Mouse (Mus musculus) thymus, postnatal 25 days (tissue): ENCODE measurements at regions not wholly inside any gene's neighbourhood (a gene's known extent, or its start where the extent isn't known, plus 50 kb on each side); places are given as distances from the start of the nearest gene placed in this dataset.

Source experiments
- DNase-seq: peaks from one replicate; pipeline ENCODE4 v3.0.0; 2022

DNA sequence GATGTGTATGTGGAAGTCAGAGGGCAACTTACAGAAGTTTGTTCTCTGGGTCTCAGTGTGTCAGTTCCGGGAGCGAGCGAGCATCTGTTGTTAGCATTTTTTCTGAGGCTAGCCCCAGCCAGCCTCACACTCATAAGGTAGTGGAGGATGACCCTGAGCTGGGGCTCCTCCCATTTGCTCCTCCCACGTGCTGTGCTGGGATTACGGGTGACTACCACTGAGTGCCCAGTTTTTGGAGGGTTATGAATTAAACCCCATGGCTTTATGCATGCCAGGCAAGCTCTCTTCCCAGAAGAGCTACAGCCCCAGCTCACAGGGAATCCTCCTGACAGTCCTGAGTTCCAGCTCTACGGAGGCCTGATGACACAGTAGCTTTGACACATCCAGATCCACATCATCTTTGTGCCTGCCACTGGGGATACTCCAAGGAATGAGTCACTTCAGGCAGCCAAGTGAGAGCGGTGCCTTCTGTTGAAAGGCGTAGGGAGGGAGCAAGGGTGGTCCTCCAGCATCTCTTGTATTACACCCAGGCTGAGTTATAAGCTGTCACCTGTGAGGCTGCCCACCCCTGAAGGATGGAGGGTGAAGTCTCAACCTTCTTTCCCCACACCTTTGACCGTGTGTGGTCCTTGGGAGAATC lies 97.8 kb upstream of the Parp11 start:
- DNase-seq = no peak

DNA sequence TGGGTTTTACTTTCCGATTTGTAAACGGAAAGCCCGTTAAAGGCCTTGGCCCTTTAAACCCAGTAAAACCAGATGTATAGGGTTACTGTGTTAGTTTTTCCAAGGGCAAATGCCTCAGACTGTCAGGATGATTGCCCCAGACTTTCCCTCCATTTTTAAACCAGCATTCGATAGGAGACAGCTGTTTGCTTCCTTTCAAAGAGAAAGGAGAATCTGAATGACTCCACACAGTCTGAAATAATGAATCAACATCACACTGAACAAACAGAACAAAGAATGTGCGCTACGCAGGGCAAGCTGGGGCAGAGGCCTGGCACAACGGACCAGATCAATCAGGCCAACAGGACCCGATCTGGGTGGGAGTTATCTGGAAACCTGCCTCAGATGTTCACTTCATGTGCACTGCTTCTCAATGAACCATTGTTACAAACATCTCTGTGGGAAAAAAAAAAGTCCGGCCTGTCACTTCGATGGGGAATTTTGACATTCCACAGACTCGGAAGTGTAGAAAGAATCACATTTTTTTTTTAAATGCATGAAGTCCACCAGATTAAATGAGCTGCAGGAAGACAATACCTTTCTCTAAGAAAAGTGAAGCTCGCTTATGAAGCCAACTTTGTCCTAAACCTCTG lies 97.0 kb upstream of the Parp11 start:
- no peak for DNase-seq

DNA sequence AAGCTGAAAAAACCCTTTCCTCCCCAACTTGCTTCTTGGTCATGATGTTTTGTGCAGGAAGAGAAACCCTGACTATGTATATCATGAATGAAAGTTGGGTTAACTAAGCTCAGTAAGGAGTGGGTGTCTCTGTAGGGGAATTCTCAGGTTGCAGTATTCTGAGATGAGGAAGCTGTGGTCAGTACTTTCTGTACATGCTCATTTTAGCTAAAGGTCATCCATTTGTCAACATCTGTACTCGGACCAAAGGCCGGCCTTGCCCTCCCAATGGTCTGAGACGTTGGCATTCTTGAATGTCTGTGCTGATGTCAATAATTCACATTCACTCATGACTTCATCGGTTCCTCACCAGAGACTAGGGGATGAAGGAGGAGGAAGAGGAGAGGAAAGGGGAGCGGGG lies 94.9 kb upstream of the Parp11 start:
- no peak for DNase-seq

DNA sequence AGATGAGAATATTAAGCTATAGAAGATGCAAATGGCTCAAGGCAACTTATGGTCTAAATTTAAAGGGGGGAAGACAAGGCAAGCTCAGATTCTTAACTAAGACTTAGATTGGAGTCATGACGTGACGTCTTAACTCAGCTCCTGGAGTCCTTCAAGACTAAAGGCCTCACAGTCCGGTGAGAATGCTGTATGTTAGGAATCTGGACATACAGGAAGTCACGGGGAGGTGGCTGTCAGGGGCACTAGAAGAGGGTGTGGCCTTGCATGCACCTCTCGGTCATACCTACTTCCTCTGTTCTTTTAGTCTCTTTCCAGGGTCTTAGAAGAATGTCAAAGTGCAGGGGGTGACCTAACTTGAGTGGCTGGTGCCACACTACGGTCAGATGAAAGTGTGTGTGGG lies 91.5 kb upstream of the Parp11 start:
- no peak for DNase-seq

DNA sequence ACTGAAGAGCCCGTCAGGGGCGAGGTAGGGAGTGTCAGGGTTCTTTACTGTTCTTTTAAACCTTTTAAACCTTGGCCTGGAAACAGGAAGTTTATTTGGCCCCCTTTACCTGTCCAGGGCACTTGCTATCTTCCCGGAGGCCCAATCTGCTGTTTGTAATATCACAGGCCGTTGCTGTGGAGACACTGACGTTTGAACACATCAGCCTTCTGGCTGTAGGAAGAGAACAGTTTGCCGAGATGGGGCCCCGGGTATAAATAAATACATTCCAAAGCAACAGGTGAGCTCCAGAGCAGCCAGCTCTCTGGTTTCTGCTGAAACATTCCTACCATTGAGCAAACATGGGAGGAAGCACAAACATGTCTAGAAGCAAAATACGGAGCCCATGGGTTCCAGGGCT lies 90.2 kb upstream of the Parp11 start:
- no peak for DNase-seq

DNA sequence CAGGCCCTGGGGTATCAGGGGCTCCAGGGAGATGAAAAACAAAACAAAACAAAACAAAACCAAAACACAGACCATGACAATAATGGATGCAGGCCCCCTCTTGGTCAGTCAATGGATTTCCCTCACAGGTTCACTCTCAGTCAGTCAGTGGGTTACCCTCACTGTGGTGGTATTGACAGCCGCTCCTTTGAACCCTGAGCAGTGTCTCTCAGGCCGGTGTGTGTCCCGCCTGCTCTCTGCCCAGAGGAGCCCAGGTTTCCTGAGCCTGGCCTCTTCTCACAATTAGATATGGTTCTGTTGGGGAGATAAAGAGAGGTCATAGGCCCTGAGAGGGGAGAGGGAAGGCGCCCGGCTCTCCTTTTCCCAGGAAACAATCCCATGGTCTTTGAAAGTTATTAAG lies 87.8 kb upstream of the Parp11 start:
- no peak for DNase-seq

DNA sequence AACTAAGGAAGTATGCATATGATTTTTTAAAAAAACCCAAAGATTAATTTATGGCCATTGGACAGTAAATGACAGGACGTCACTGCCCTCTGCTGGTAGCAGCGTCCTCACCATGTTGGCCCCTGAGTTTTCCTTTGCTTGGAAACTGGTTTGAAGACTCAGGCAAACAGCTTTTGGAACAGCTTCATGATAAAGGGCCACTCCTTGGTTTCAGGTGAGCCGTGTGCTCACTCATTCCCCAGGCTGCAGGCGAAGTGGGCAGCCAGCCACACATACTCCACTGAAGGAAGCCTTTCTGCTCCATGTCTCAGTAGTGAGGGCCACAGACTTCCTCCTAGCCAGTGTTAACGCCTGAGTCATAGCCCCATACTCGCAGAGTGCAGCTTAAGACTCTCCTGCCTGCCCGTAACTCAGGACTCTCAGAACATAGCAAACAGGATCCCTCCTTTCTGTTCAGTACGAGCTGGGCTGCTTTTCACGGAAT lies 87.2 kb upstream of the Parp11 start:
- peak; percentile 76 for DNase-seq

DNA sequence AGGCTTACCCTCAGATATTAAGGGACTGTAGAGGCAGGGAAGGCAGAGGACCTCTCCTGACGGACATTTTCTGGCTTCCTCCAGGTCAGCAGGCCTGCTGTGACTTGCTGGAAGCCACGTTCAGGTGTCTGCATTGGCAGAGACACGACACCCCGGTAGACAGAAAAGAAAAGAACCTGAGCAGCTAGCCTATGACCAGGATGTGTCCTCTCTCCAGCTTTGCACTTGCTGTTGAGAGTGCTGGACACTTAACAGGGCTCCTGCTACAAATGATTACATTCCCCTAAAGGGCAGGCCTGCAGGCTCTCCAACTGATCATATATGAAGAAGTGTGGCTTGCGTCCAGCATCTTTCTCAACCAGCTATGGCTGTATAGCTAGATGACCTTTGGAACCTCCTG lies 84.5 kb upstream of the Parp11 start:
- no peak for DNase-seq

DNA sequence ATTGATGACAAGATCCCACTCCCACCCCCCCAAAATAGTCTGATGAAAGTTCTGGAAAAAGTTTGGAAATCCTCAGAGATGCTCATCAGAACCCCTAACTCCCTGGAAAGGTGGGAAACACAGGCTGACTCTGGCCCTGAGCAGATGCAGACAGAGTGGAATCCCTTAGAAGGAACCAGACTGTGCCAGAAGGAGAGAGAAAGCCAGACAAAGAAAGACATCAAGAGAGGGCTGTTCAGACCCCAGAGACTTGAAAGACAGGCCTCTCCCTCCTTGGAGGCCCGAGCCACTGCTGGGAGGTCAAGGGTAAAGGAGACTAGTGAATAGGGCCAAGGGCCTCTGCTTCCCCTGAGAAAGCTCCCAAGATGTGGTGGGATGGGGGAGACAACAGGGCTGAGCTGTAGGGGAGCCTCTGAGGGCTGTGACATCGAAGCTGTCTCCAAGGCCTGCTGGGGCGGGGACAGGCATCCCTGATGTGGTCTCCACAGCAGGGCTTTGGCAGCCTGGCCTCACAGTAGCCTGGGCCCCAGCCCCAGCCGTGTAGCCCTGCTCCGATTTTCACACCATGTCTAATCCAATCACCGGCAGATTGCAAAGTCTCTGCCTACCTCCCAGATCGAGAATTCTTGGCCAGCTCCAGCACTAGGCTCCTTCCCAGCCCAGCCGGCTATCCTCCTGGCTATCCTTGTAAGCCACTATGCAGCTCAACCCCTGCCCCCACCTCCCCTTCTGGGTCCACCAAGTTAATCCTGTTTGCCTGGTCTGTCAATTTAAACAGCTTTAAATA lies 83.5 kb upstream of the Parp11 start:
- DNase-seq = no peak

DNA sequence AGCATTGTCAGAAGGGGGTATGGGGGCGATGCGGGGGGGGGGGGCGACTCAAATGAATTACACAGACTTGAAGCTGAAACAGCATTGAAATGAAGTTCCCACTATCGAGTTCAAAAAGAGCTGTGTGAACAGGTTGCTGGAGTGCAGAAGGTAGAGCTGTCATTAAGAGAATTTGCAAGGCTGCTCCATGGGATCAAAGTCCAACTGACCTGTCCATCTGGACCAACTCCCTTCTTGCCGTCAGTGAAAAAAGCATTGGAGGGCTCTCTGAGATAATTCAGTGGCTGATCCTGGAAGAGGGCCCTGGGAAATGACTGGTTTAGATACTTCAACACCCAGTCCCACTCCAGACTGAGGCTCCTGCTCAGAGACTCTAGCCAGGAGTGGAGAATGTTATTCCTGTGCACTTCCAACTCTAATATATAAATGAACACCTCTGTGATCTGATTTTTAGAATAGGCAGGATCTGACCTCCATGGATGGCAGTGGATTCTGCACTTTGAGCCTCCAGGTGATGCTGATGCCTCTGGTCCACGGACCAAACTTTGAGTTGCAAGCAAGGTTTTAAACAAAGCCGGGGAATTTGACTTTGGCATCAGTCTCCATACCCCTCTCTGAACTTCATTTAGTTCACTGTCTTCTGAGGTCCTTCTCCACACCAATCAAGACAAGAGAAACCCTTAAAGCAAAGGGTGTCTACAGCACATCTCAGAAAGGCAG lies 82.6 kb upstream of the Parp11 start:
- no peak for DNase-seq

DNA sequence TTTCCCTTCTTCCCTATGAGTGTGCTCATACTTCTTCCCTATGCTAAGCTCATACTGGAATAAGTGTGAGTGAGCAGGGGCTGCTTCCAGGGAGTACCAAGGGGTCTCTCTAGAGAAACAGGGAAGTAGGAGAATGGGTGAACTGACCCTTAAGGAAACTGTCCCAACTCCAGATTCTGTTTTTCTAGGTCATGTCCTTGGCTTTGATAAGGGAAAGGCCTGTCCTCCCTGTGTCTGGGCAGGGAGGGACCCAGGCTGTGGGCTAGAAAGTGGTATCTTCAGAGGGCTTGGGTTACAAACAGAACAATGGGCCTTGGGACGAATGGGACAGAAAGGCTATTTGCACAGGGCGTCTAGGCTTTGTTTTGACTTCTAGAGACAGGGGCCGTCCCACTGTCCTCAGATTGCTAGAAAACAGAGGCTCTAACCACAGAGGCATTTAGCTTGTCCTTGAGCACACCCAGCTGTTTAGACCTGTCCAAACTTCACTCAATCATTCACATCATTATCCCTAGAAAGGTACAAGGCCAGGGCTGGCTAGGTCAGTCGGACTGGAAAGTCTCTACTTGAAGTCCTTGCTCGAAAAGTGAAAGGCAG lies 82.0 kb upstream of the Parp11 start:
- no peak for DNase-seq

DNA sequence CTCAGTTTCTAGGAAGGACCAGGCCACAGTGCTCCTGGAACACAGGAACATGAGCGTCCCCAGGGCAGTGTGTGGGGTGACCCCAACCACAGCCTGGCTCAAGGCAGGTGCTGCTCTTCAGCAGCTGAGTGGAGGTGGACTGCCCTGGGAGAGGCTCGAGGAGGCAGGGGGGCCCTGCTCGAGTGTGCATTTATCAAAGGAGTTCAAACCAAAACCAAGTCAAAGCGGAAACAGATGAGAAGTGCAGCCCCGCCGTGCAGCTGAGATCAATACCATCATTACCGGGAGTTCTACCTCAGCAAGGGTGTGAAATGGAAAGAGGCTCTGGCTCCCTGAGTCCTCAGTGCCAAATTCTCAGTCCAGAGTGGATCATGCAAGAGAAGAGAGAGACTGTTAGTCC lies 81.4 kb upstream of the Parp11 start:
- DNase-seq = no peak

DNA sequence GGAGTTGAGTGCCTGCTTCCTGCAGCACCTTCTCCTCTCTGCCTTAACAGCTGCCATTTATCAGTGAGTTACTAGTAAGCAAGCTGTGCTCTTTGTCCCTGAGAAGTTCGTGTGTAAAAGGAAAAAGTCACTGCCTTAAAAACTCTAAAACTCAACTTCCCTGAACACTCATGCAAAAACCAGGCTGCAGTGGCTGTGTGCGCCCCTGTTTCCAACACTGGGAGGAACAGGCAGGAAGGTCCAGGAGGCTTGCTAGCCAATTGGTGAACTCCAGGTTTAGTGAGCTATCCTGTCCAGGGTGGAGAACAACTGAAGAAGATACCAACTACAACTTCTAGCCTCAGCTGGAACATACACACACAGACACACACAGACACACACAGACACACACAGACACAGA lies 81.0 kb upstream of the Parp11 start:
- no peak for DNase-seq

DNA sequence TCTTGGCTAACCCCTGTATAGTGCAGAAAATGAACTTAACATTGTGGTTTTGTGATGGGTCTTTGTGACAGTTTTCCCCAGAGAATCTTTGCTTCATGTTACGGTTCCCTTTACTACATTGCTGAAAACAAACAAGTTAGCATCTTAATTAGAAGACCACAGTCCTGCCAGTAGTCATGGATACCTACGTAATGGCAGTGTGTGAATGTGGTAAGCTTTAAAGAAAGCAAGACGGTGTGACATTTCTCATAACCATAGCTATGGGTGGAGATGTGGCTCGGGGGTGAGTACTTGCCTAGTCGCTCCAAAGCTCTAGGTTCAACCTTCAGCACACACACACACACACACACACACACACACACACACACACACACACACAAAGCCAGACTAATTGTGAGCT lies 73.6 kb upstream of the Parp11 start:
- DNase-seq = no peak

DNA sequence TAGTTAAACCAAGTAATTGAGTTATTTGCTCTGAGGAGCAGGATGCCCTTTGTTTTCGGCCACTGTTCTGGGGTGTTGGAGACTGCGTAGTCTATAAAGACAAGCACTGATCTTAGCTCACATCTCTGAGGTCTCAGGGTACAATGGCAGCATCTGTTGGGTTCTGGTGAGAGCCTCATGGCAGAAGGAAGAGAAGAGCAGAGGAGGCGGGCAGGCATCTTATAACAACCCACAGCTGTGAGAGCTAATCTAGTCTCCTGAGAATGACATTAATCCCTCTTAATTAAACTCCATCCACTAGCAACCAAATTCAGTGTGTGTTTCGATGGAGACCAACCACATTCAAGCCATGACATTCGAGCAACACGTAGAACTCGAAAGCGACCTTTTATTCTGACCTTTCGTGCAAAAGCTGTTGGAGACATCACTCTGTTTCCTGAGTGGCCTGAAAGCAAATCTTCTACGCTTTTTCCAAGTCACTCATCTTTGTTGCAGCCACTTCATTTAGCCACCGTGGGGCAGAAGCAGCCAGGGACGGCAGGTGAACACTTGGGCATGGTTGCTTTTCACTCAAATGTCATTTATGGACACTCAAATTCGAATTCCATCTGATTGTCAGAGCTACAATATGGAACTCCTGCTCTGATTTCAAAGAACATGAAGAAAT lies 72.7 kb upstream of the Parp11 start:
- DNase-seq = no peak

DNA sequence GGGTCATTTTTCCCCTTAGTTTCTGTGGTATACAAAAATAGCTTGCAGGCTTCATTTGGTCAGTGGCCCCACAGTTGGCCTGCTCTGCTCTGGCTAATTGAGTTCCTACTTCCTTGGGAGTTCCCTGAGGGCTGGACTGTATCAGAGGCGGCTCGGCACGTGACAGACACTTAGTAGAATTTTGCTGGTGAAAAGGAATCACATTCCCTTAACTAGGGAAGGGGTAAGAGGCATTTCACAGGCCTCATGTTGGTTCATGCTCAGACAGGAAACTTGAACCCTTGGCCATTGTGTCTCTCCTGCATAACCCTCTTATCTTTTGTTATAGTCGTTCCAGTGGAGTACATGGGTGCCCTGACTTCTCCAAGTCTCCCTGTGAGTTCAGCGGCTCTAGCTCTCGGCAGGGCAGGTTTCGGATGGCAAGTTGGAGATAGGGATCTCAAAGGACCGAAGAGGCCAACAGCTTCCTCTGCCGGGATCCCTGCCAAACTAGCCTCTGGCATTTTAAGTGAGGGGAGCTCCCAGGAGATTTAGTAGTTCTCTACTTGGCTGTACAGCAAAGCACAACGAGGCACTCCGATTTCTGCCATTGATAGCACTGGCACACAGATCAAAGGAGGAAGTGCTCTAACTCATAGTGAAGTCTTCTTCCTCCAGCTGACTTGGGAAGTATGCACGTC lies 72.0 kb upstream of the Parp11 start:
- DNase-seq = no peak

DNA sequence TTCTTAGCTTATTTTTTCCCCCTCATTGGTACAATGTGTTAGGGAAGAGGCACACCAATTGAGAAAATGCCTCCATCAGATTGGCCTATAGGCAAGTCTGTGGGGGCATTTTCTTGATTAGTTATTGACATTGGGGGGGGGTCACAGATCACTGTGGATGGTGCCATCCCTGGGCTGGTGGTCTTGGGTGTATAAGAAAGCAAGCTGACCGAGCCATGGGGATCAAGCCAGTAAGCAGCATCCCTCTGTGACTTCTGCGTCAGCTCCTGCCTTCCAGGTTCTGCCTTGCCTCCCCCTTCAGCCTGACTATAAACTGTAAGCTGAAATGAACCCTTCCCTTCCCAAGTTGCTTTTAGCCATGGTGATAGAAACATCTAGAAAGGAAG lies 71.5 kb upstream of the Parp11 start:
- DNase-seq = no peak

DNA sequence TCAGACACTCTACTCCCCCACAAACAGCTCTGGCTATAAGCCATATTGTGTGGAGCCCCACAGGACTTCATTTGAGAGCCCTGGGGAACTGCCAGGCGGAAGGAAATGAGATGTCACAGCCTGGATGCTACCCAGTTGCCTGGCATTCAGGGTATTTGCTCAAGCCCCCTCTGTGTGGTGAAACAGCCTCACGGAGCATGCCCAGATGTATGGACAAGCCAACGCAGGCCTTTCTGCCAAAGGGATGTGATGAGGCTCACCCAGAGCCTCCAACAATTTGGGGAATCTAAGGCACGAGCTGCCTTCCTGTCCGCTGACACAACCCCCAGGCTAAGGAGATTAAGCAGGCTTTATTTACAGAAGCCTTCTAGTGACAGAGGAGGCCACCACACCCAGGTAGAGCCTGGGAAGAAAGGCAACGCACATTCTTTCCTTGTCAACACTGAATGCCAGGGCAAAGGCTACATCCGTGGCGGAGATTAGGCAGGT lies 70.9 kb upstream of the Parp11 start:
- no peak for DNase-seq

DNA sequence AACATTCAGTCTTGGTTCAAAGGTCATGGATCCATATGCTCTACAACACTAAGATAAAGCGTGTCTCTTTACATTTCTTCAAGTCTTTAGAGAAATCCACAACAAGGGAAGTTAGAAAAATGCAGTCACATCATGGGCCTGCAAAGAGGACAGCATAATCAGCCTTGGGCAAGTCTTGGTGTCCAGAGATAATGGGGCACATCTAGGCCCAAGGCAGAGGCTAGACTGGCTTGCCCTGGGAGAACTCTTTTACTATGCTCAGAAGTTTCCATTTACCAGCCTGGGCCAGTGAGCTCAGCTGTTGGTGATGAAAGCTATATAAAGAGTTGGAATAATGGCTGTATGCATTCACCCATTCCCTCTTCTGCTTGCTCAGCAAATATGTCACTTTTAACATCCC lies 67.9 kb upstream of the Parp11 start:
- DNase-seq = no peak

DNA sequence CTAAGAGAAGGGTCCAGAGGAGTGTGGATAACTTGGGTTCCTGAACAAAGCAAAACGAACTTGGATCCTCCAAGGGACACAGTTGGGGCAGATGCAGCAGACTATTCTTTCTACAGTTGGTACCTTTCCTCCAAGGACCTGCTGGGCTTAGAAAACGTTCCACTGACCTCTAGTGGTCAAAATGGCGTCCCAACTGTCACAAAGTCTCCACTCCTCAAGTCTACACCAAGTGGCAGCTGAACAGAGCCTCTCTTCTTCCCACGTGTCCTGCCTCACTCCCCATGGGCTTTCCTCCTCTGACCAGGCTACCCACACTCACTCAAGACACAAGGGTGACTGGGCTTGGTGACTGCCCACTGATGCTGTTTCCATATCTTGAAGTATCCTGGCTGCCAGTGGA lies 67.1 kb upstream of the Parp11 start:
- peak; percentile 43 for DNase-seq

DNA sequence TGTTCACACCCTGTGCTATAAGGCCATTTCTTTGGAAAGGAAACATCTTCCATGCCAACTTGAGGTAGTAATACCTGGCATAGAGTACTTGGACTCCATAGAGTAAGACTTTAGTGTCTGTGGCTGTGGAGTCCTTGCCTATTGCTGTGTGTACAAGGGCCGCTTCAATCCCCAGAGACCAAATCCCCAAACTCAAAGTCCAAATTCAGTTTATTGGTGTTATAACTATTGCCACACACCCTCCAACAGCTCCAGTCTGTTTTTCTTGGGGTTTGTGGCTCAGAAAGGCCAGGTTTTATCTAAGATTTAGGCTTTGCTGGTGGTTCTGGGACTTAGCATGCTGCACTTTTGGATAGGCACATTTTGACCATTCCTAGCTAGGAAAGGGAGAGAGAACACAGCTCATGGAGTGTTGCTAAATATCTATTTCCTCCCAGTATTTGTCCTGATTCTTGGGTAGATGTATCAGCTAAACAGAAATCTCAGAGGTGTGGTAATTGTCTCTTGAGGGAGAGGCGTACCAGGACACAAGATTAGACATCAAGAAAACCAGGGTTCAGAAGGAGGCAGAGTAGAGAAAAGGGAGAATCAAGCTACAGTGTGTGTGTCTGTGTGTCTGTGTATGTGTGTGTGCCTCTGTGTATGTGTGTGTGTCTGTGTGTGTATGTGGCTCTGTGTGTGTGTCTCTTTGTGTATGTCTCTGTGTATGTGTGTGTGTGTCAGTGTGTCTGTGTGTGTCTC lies 65.3 kb upstream of the Parp11 start:
- DNase-seq = no peak
